Mouse (Mus musculus) erythroblast, embryonic 14.5 days (primary cell): ENCODE results near the gene Abcb8.

Experiments used
- GATA1 ChIP-seq: IDR thresholded peaks from 2 replicates; pipeline ENCODE4 v1.6.1; 2012; ENCODE audit warnings: low read length, inconsistent platforms, mixed read lengths
- TAL1 ChIP-seq: IDR thresholded peaks from 3 replicates; pipeline ENCODE4 v1.6.1; 2012; ENCODE audit warnings: low read length, inconsistent platforms, mixed read lengths

DNA sequence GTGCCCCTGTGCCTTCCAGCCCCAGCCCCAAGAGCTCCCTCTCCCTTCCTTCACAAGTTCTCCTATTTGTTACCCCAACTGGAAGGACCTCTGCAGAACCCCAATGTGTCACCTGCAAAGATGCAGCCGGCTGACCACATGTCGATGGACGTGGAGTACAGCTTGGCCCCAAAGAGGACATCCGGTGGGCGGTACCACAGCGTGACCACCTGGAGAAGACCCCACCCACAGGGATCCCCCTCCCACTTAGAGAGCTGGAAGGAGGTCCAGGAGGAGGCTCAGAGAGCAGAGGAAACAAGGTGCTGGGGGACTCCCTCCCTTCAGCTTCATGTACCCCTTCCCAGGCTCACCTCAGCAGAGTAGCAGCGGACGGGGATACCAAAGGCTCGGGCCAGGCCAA, 26.9 kb downstream of the Abcb8 start:
- TF ChIP-seq GATA1 = no peak
- no peak for TF ChIP-seq TAL1
